Mouse (Mus musculus) Muller cell, postnatal 12 days (primary cell): ENCODE measurements at regions not wholly inside any gene's neighbourhood (a gene's known extent, or its start where the extent isn't known, plus 50 kb on each side); places are given as distances from the start of the nearest gene placed in this dataset.

Source experiments
- DNase-seq: peaks from one replicate; pipeline ENCODE4 v3.0.0-alpha.2; 2015; ENCODE audit errors: inconsistent ontology term

GRCm38 (mm10) chr13:46123446-46123845, 150.1 kb upstream of the Stmnd1 start:
- DNase-seq, result no peak

- no peak for DNase-seq
These were observed 151.8 kb upstream of the Atxn1 start for GRCm38 (mm10) chr13:46116576-46116975.

GRCm38 (mm10) chr13:46104971-46105370, 140.2 kb upstream of the Atxn1 start:
- DNase-seq, result no peak

GRCm38 (mm10) chr13:46098621-46099020, 133.8 kb upstream of the Atxn1 start:
- no peak for DNase-seq

GRCm38 (mm10) chr13:46098131-46098530, 133.3 kb upstream of the Atxn1 start:
- no peak for DNase-seq

- DNase-seq, result peak; percentile 47
These were observed 132.2 kb upstream of the Atxn1 start for GRCm38 (mm10) chr13:46096968-46097367.

GRCm38 (mm10) chr13:46096416-46096815, 131.6 kb upstream of the Atxn1 start:
- DNase-seq, result no peak

GRCm38 (mm10) chr13:46092787-46093186, 128.0 kb upstream of the Atxn1 start:
- DNase-seq, result no peak

- no peak for DNase-seq
These were observed 126.3 kb upstream of the Atxn1 start for GRCm38 (mm10) chr13:46091109-46091508.

- DNase-seq, result no peak
These were observed 123.4 kb upstream of the Atxn1 start for GRCm38 (mm10) chr13:46088237-46088636.

- no peak for DNase-seq
These were observed 122.9 kb upstream of the Atxn1 start for GRCm38 (mm10) chr13:46087663-46088062.

- DNase-seq, result no peak
These were observed 112.1 kb upstream of the Atxn1 start for GRCm38 (mm10) chr13:46076879-46077278.

- no peak for DNase-seq
These were observed 106.9 kb upstream of the Atxn1 start for GRCm38 (mm10) chr13:46071670-46072069.

GRCm38 (mm10) chr13:46069571-46069970, 104.8 kb upstream of the Atxn1 start:
- DNase-seq, result no peak

- DNase-seq, result no peak
These were observed 98.0 kb upstream of the Atxn1 start for GRCm38 (mm10) chr13:46062758-46063157.

GRCm38 (mm10) chr13:46059870-46060269, 95.1 kb upstream of the Atxn1 start:
- DNase-seq, result no peak

- no peak for DNase-seq
These were observed 94.1 kb upstream of the Atxn1 start for GRCm38 (mm10) chr13:46058862-46059261.

GRCm38 (mm10) chr13:46058341-46058740, 93.5 kb upstream of the Atxn1 start:
- no peak for DNase-seq

GRCm38 (mm10) chr13:46055410-46055809, 90.6 kb upstream of the Atxn1 start:
- no peak for DNase-seq

GRCm38 (mm10) chr13:46043568-46043967, 78.8 kb upstream of the Atxn1 start:
- peak; percentile 68 for DNase-seq

- DNase-seq, result no peak
These were observed 78.2 kb upstream of the Atxn1 start for GRCm38 (mm10) chr13:46043016-46043415.

GRCm38 (mm10) chr13:46042224-46042623, 77.4 kb upstream of the Atxn1 start:
- DNase-seq, result no peak

- peak; percentile 40 for DNase-seq
These were observed 76.7 kb upstream of the Atxn1 start for GRCm38 (mm10) chr13:46041475-46041874.

- DNase-seq, result no peak
These were observed 75.3 kb upstream of the Atxn1 start for GRCm38 (mm10) chr13:46040062-46040461.
